Mouse (Mus musculus) embryo, embryonic 11 days (tissue): ENCODE measurements around the gene Map4k1.
"Not testable (repeated sequence)": the region's sequence is repeated elsewhere in the genome, so short reads cannot be mapped to it uniquely, and the experiment has no call there.

Experiments
- DNase-seq: peaks from one replicate; pipeline ENCODE4 v3.0.0-alpha.2; 2015

Map4k1 gene

GRCm38 (mm10) chr7:28956270-28956669 lies 25.6 kb upstream of the Map4k1 start:
- DNase-seq, result no peak

GRCm38 (mm10) chr7:28957286-28957685 lies 24.6 kb upstream of the Map4k1 start:
- DNase-seq, result no peak

- no peak for DNase-seq
These were observed 23.7 kb upstream of the Map4k1 start for GRCm38 (mm10) chr7:28957997-28958725.

- no peak for DNase-seq
These were observed 23.1 kb upstream of the Map4k1 start for GRCm38 (mm10) chr7:28958770-28959169.

GRCm38 (mm10) chr7:28959505-28960045 lies 22.3 kb upstream of the Map4k1 start:
- no peak for DNase-seq

- DNase-seq, result no peak
These were observed 21.4 kb upstream of the Map4k1 start for GRCm38 (mm10) chr7:28960354-28961046.

GRCm38 (mm10) chr7:28961584-28961926 lies 20.3 kb upstream of the Map4k1 start:
- no peak for DNase-seq

GRCm38 (mm10) chr7:28961927-28962670 lies 19.8 kb upstream of the Map4k1 start, which contains the start of gene Actn4:
TSS of gene Actn4 (minus strand) at chr7:28962340.
- peak; percentile 100 for DNase-seq

- DNase-seq, result no peak
These were observed 18.4 kb upstream of the Map4k1 start for GRCm38 (mm10) chr7:28963399-28963923.

- no peak for DNase-seq
These were observed 16.5 kb upstream of the Map4k1 start for GRCm38 (mm10) chr7:28965346-28965840.

- DNase-seq, result no peak
These were observed 15.7 kb upstream of the Map4k1 start for GRCm38 (mm10) chr7:28966181-28966580.

GRCm38 (mm10) chr7:28966751-28967505 lies 14.9 kb upstream of the Map4k1 start:
- no peak for DNase-seq

- DNase-seq, result not testable (repeated sequence)
These were observed 13.7 kb upstream of the Map4k1 start for GRCm38 (mm10) chr7:28968120-28968519.

GRCm38 (mm10) chr7:28969271-28969670 lies 12.6 kb upstream of the Map4k1 start:
- DNase-seq, result no peak

GRCm38 (mm10) chr7:28969672-28970394 lies 12.0 kb upstream of the Map4k1 start:
- no peak for DNase-seq

- no peak for DNase-seq
These were observed 10.8 kb upstream of the Map4k1 start for GRCm38 (mm10) chr7:28971029-28971428.

- DNase-seq, result no peak
These were observed 10.0 kb upstream of the Map4k1 start for GRCm38 (mm10) chr7:28971770-28972269.

- peak; percentile 83 for DNase-seq
These were observed 9.3 kb upstream of the Map4k1 start for GRCm38 (mm10) chr7:28972542-28972985.

- DNase-seq, result no peak
These were observed 8.8 kb upstream of the Map4k1 start for GRCm38 (mm10) chr7:28973025-28973424.

GRCm38 (mm10) chr7:28977556-28977955 lies 4.3 kb upstream of the Map4k1 start:
- DNase-seq, result no peak
